Mouse (Mus musculus) thymus, postnatal 0 days (tissue): ENCODE measurements at regions not wholly inside any gene's neighbourhood (a gene's known extent, or its start where the extent isn't known, plus 50 kb on each side); places are given as distances from the start of the nearest gene placed in this dataset.

Experiments used
- DNase-seq: peaks from one replicate; pipeline ENCODE4 v3.0.0-alpha.2; 2015; ENCODE audit warnings: low spot score

- DNase-seq, result no peak
These were observed 134.8 kb downstream of the Gm9817 start for GRCm38 (mm10) chr13:45213116-45213834.

GRCm38 (mm10) chr13:45218251-45218650, 139.8 kb downstream of the Gm9817 start:
- DNase-seq, result no peak

- DNase-seq, result no peak
These were observed 141.2 kb downstream of the Gm9817 start for GRCm38 (mm10) chr13:45219671-45220070.

- DNase-seq, result no peak
These were observed 152.3 kb downstream of the Gm9817 start for GRCm38 (mm10) chr13:45230804-45231203.

GRCm38 (mm10) chr13:45235236-45235635, 154.3 kb upstream of the Mylip start:
- no peak for DNase-seq

GRCm38 (mm10) chr13:45238258-45238657, 151.3 kb upstream of the Mylip start:
- no peak for DNase-seq

- DNase-seq, result no peak
These were observed 150.4 kb upstream of the Mylip start for GRCm38 (mm10) chr13:45239153-45239552.

- DNase-seq, result no peak
These were observed 149.4 kb upstream of the Mylip start for GRCm38 (mm10) chr13:45240009-45240653.

- no peak for DNase-seq
These were observed 147.3 kb upstream of the Mylip start for GRCm38 (mm10) chr13:45242261-45242660.

- DNase-seq, result no peak
These were observed 146.8 kb upstream of the Mylip start for GRCm38 (mm10) chr13:45242750-45243149.

GRCm38 (mm10) chr13:45245651-45246050, 143.9 kb upstream of the Mylip start:
- no peak for DNase-seq

- no peak for DNase-seq
These were observed 143.2 kb upstream of the Mylip start for GRCm38 (mm10) chr13:45246341-45246740.

- DNase-seq, result no peak
These were observed 139.5 kb upstream of the Mylip start for GRCm38 (mm10) chr13:45250028-45250427.

- no peak for DNase-seq
These were observed 138.5 kb upstream of the Mylip start for GRCm38 (mm10) chr13:45251068-45251467.

GRCm38 (mm10) chr13:45252126-45252525, 137.4 kb upstream of the Mylip start:
- DNase-seq, result no peak

GRCm38 (mm10) chr13:45253221-45253620, 136.3 kb upstream of the Mylip start:
- DNase-seq, result no peak

- DNase-seq, result no peak
These were observed 134.3 kb upstream of the Mylip start for GRCm38 (mm10) chr13:45255277-45255676.

GRCm38 (mm10) chr13:45262011-45262410, 127.5 kb upstream of the Mylip start:
- DNase-seq, result no peak

GRCm38 (mm10) chr13:45266287-45267064, 123.1 kb upstream of the Mylip start:
- no peak for DNase-seq

- DNase-seq, result no peak
These were observed 122.1 kb upstream of the Mylip start for GRCm38 (mm10) chr13:45267446-45267845.

- no peak for DNase-seq
These were observed 121.6 kb upstream of the Mylip start for GRCm38 (mm10) chr13:45267906-45268305.

- DNase-seq, result no peak
These were observed 115.2 kb upstream of the Mylip start for GRCm38 (mm10) chr13:45274261-45274884.
